Mouse (Mus musculus) gastrocnemius, postnatal 14 days (tissue): ENCODE data around the gene Pcsk5. TPM values are rescaled to one million over a fixed set of nuclear protein-coding genes. Genes with fewer than 3 reads are reported as not detected.
A peak's percentile ranks its signal among the peaks of the same experiment; 100 is the strongest.

Experiments
- DNase-seq: peaks from one replicate; pipeline ENCODE4 v3.0.0; 2021; ENCODE audit warnings: mixed read lengths
- intact Hi-C: fragments of 180-260 bp; cut with DNase I; formaldehyde crosslinking; loops from one replicate; pipeline ENCODE4 v1.15.1; 2025; ENCODE audit warnings: low total_unique reads
- total RNA-seq, 2 experiments: library from RNA; stranded (reverse); gene quantifications; 2 replicates each; pipeline ENCODE4 v1.2.3; 2021

Gene Pcsk5
- total RNA-seq, 2 experiments from 2014 or later, result 6.2 to 7.0 TPM

GRCm38 (mm10) chr19:17761678-17762077, 75.8 kb downstream of the Pcsk5 start:
- DNase-seq, result no peak
- intact Hi-C loops, result no loop called here

GRCm38 (mm10) chr19:17752841-17753240, 84.6 kb downstream of the Pcsk5 start:
- intact Hi-C loops, result no loop called here
- DNase-seq, result no peak

GRCm38 (mm10) chr19:17748331-17748730, 89.1 kb downstream of the Pcsk5 start:
- no peak for DNase-seq
- intact Hi-C loops, result no loop called here

GRCm38 (mm10) chr19:17745380-17745779, 92.1 kb downstream of the Pcsk5 start:
- no peak for DNase-seq
- intact Hi-C loops, result no loop called here

- no peak for DNase-seq
- intact Hi-C loops, result no loop called here
Observed at GRCm38 (mm10) chr19:17744474-17745069, 92.9 kb downstream of the Pcsk5 start.

- intact Hi-C loops, result no loop called here
- no peak for DNase-seq
Observed at GRCm38 (mm10) chr19:17741465-17741864, 96.0 kb downstream of the Pcsk5 start.

- intact Hi-C loops, result no loop called here
- DNase-seq, result no peak
Observed at GRCm38 (mm10) chr19:17732676-17733277, 104.7 kb downstream of the Pcsk5 start.

- DNase-seq, result peak; percentile 10
- intact Hi-C loops, result no loop called here
Observed at GRCm38 (mm10) chr19:17717066-17717465, 120.4 kb downstream of the Pcsk5 start.

GRCm38 (mm10) chr19:17715281-17715955, 122.0 kb downstream of the Pcsk5 start:
- intact Hi-C loops, result no loop called here
- no peak for DNase-seq

GRCm38 (mm10) chr19:17691626-17692025, 145.8 kb downstream of the Pcsk5 start:
- no peak for DNase-seq
- intact Hi-C loops, result no loop called here

- no peak for DNase-seq
- intact Hi-C loops, result no loop called here
Observed at GRCm38 (mm10) chr19:17678371-17678770, 159.1 kb downstream of the Pcsk5 start.

- DNase-seq, result no peak
- intact Hi-C loops, result no loop called here
Observed at GRCm38 (mm10) chr19:17662676-17663075, 174.8 kb downstream of the Pcsk5 start.

GRCm38 (mm10) chr19:17662271-17662670, 175.2 kb downstream of the Pcsk5 start:
- no peak for DNase-seq
- intact Hi-C loops, result no loop called here

GRCm38 (mm10) chr19:17659321-17659720, 178.1 kb downstream of the Pcsk5 start:
- DNase-seq, result no peak
- intact Hi-C loops, result no loop called here

- no peak for DNase-seq
- intact Hi-C loops, result no loop called here
Observed at GRCm38 (mm10) chr19:17650831-17651502, 186.5 kb downstream of the Pcsk5 start.

GRCm38 (mm10) chr19:17649967-17650366, 187.5 kb downstream of the Pcsk5 start:
- intact Hi-C loops, result no loop called here
- DNase-seq, result no peak

GRCm38 (mm10) chr19:17643128-17643797, 194.2 kb downstream of the Pcsk5 start:
- DNase-seq, result no peak
- intact Hi-C loops, result no loop called here

GRCm38 (mm10) chr19:17635984-17636383, 201.4 kb downstream of the Pcsk5 start:
- intact Hi-C loops, result no loop called here
- peak; percentile 17 for DNase-seq

- no peak for DNase-seq
- intact Hi-C loops, result no loop called here
Observed at GRCm38 (mm10) chr19:17615646-17616045, 221.8 kb downstream of the Pcsk5 start.

- DNase-seq, result no peak
- intact Hi-C loops, result no loop called here
Observed at GRCm38 (mm10) chr19:17606510-17606909, 230.9 kb downstream of the Pcsk5 start.
